Mouse (Mus musculus) retina, postnatal 1 day (tissue): ENCODE results near the gene Ruvbl1.

Experiments used
- DNase-seq: peaks from one replicate; pipeline ENCODE4 v3.0.0-alpha.2; 2012

Gene Ruvbl1

GRCm38 (mm10) chr6:88499481-88500404 is 34.5 kb downstream of the Ruvbl1 start:
- DNase-seq = peak; percentile 90

- no peak for DNase-seq
Observed at GRCm38 (mm10) chr6:88500405-88500767, 35.2 kb downstream of the Ruvbl1 start.

GRCm38 (mm10) chr6:88502030-88502970 is 37.1 kb downstream of the Ruvbl1 start:
- DNase-seq = no peak

- no peak for DNase-seq
Observed at GRCm38 (mm10) chr6:88503044-88503443, 37.8 kb downstream of the Ruvbl1 start.

GRCm38 (mm10) chr6:88513984-88514383 is 48.8 kb downstream of the Ruvbl1 start:
- no peak for DNase-seq

GRCm38 (mm10) chr6:88514546-88514945 is 49.3 kb downstream of the Ruvbl1 start:
- DNase-seq = no peak

- DNase-seq = no peak
Observed at GRCm38 (mm10) chr6:88515971-88516370, 50.8 kb downstream of the Ruvbl1 start.

- DNase-seq = no peak
Observed at GRCm38 (mm10) chr6:88516667-88517066, 51.5 kb downstream of the Ruvbl1 start.

- DNase-seq = no peak
Observed at GRCm38 (mm10) chr6:88517701-88518403, 52.6 kb downstream of the Ruvbl1 start.

GRCm38 (mm10) chr6:88518404-88519263 is 53.4 kb downstream of the Ruvbl1 start, which contains the start of gene Sec61a1:
TSS of gene Sec61a1 (minus strand) at chr6:88518905.
- peak; percentile 98 for DNase-seq

- no peak for DNase-seq
Observed at GRCm38 (mm10) chr6:88521821-88522220, 56.6 kb downstream of the Ruvbl1 start.

GRCm38 (mm10) chr6:88522606-88523005 is 57.4 kb downstream of the Ruvbl1 start:
- no peak for DNase-seq

GRCm38 (mm10) chr6:88523043-88523442 is 57.8 kb downstream of the Ruvbl1 start:
- DNase-seq = no peak

- no peak for DNase-seq
Observed at GRCm38 (mm10) chr6:88523451-88523850, 58.2 kb downstream of the Ruvbl1 start.

- DNase-seq = no peak
Observed at GRCm38 (mm10) chr6:88524056-88524455, 58.8 kb downstream of the Ruvbl1 start.

- no peak for DNase-seq
Observed at GRCm38 (mm10) chr6:88530306-88530705, 65.1 kb downstream of the Ruvbl1 start.

GRCm38 (mm10) chr6:88540093-88540755 is 75.0 kb downstream of the Ruvbl1 start:
- no peak for DNase-seq

GRCm38 (mm10) chr6:88544241-88544640 is 79.0 kb downstream of the Ruvbl1 start:
- no peak for DNase-seq

GRCm38 (mm10) chr6:88544644-88545396 is 79.6 kb downstream of the Ruvbl1 start:
- peak; percentile 53 for DNase-seq

- no peak for DNase-seq
Observed at GRCm38 (mm10) chr6:88545397-88545790, 80.2 kb downstream of the Ruvbl1 start.
